Mouse (Mus musculus) thymus, adult 2 months (tissue): ENCODE data around the gene Tti1.

Experiments used
- CTCF ChIP-seq: fragments of 200-500 bp; IDR thresholded peaks from 2 replicates; pipeline ENCODE4 v1.5.1; 2012; ENCODE audit warnings: mild to moderate bottlenecking, control low read depth, low read length, moderate library complexity, borderline replicate concordance; ENCODE audit not compliant: control insufficient read depth, poor library complexity, insufficient read depth; ENCODE audit errors: extremely low read depth
- POLR2A ChIP-seq: fragments of 200-500 bp; IDR thresholded peaks from 2 replicates; pipeline ENCODE4 v1.6.1; 2012; ENCODE audit warnings: mild to moderate bottlenecking, low read length, control low read depth, moderate library complexity; ENCODE audit not compliant: control insufficient read depth, poor library complexity, insufficient read depth; ENCODE audit errors: extremely low read depth

GRCm38 (mm10) chr2:158004620-158005019 is 23.6 kb downstream of the Tti1 start:
- TF ChIP-seq CTCF (no peak), POLR2A (no peak)
